Mouse (Mus musculus): ENCODE measurements around the gene Kcnj10. TPM values are rescaled to one million over a fixed set of nuclear protein-coding genes. Genes with fewer than 3 reads are reported as not detected.

The Kcnj10 gene
- total and polyA plus RNA-seq, 3 experiments, result 0.04 to 0.72 TPM; not detected in 1

GRCm38 (mm10) chr1:172296816-172297510 is 44.0 kb upstream of the Kcnj10 start:
- DNase-seq (ENCODE audit: low read depth, low spot score), result no peak
- H3K4me3 ChIP-seq (ENCODE audit: control insufficient read depth in 1 of 2, insufficient read depth in 1 of 2, low read depth in 2 of 2, low read length in 2 of 2), result no peak overlapping the region
- H3K27me3 ChIP-seq (ENCODE audit: control insufficient read depth in 1 of 2, insufficient read depth in 2 of 2, low read length in 2 of 2), result peaks cover 9 to 14% of the 10 kb centered on the region in 2 experiments
- H3K4me1 ChIP-seq (ENCODE audit: control insufficient read depth in 1 of 2, insufficient read depth in 2 of 2, low read length in 2 of 2), result peaks cover 0 to 4% of the 10 kb centered on the region in 2 experiments; a peak in 2 of 4 replicates
- no peak overlapping the region for H3K9ac ChIP-seq (ENCODE audit: control insufficient read depth, low read depth, low read length, poor library complexity, severe bottlenecking)
- H3K27ac ChIP-seq (ENCODE audit: control insufficient read depth, low read depth, low read length), result no peak overlapping the region
- no peaks in the 10 kb centered on the region for H3K9me3 ChIP-seq (replicated peaks; ENCODE audit: insufficient read depth, low read length)
- TF ChIP-seq MAX (IDR thresholded peaks at IDR 0.05; ENCODE audit: low read length), result no peak
- no peaks in the 10 kb centered on the region for H3K79me2 ChIP-seq (ENCODE audit: control insufficient read depth, insufficient read depth, low read length, poor library complexity)
- H3K36me3 ChIP-seq (ENCODE audit: control insufficient read depth in 1 of 2, insufficient read depth in 2 of 2, low read length in 2 of 2), result peaks cover 0 to 2% of the 10 kb centered on the region in 2 experiments; a peak in 1 of 4 replicates

GRCm38 (mm10) chr1:172297611-172298537 is 43.1 kb upstream of the Kcnj10 start, which contains the start of gene Atp1a2:
Gene Atp1a2, minus strand, starts transcription at chr1:172298064.
- Histone ChIP-seq H3K79me2 (ENCODE audit: control insufficient read depth, insufficient read depth, low read length, poor library complexity) (no peaks in the 10 kb centered on the region), H3K27me3 (ENCODE audit: control insufficient read depth in 1 of 2, insufficient read depth in 2 of 2, low read length in 2 of 2) (peaks cover 9 to 10% of the 10 kb centered on the region in 2 experiments; a peak in 3 of 4 replicates), H3K9ac (ENCODE audit: control insufficient read depth, low read depth, low read length, poor library complexity, severe bottlenecking) (no peak within 1 kb of the TSS), H3K27ac (ENCODE audit: control insufficient read depth, low read depth, low read length) (no peak within 1 kb of the TSS), H3K9me3 (replicated peaks; ENCODE audit: insufficient read depth, low read length) (no peaks in the 10 kb centered on the region), H3K4me1 (ENCODE audit: control insufficient read depth in 1 of 2, insufficient read depth in 2 of 2, low read length in 2 of 2) (peaks cover 0 to 13% of the 10 kb centered on the region in 2 experiments; a peak in 2 of 4 replicates), H3K4me3 (ENCODE audit: control insufficient read depth in 1 of 2, insufficient read depth in 1 of 2, low read depth in 2 of 2, low read length in 2 of 2) (no peak within 1 kb of the TSS), H3K36me3 (ENCODE audit: control insufficient read depth in 1 of 2, insufficient read depth in 2 of 2, low read length in 2 of 2) (peaks cover 0 to 9% of the 10 kb centered on the region in 2 experiments; a peak in 2 of 4 replicates)
- no peak for TF ChIP-seq KAT2A (conservative IDR thresholded peaks at IDR 0.05; ENCODE audit: low read depth, low read length)
- no peak for TF ChIP-seq CHD2 (IDR thresholded peaks at IDR 0.05; ENCODE audit: low read length)
- TF ChIP-seq TCF12 (IDR thresholded peaks at IDR 0.05; ENCODE audit: low read depth, low read length), result no peak
- TF ChIP-seq SMC3 (IDR thresholded peaks at IDR 0.05; ENCODE audit: low read depth, low read length), result no peak
- no peak for TF ChIP-seq BHLHE40 (IDR thresholded peaks at IDR 0.05; ENCODE audit: borderline replicate concordance, low read depth, low read length)
- no peak for TF ChIP-seq MYC (IDR thresholded peaks at IDR 0.05; ENCODE audit: low read depth, low read length)
- TF ChIP-seq USF2 (IDR thresholded peaks at IDR 0.05; ENCODE audit: borderline replicate concordance in 1 of 2, insufficient read depth in 1 of 2, low read depth in 1 of 2, low read length in 2 of 2), result no peak
- TF ChIP-seq JUND (IDR thresholded peaks at IDR 0.05; ENCODE audit: low read depth, low read length), result no peak
- TF ChIP-seq EP300 (IDR thresholded peaks at IDR 0.05; ENCODE audit: low read depth in 1 of 2, low read length in 2 of 2), result no peak
- TF ChIP-seq CTCF (IDR thresholded peaks at IDR 0.05 in 2 of 3, conservative IDR thresholded peaks at IDR 0.05 in 1 of 3; ENCODE audit: control insufficient read depth in 1 of 3, insufficient read depth in 1 of 3, low read depth in 2 of 3, low read length in 3 of 3, poor library complexity in 1 of 3, severe bottlenecking in 1 of 3), result no peak
- TF ChIP-seq RAD21 (IDR thresholded peaks at IDR 0.05; ENCODE audit: low read depth, low read length), result no peak
- TF ChIP-seq MAZ (IDR thresholded peaks at IDR 0.05; ENCODE audit: low read depth, low read length), result no peak
- no peak for TF ChIP-seq ELF1 (IDR thresholded peaks at IDR 0.05; ENCODE audit: low read depth, low read length)
- no peak for TF ChIP-seq GABPA (IDR thresholded peaks at IDR 0.05; ENCODE audit: low read depth, low read length)
- TF ChIP-seq POLR2A (IDR thresholded peaks at IDR 0.05; ENCODE audit: control insufficient read depth in 1 of 2, insufficient read depth in 1 of 2, low read depth in 1 of 2, low read length in 2 of 2, poor library complexity in 1 of 2), result no peak
- TF ChIP-seq ZNF384 (IDR thresholded peaks at IDR 0.05; ENCODE audit: low read depth, low read length), result no peak
- DNase-seq (ENCODE audit: low read depth, low spot score), result no peak
